In the genomic region with DNA sequence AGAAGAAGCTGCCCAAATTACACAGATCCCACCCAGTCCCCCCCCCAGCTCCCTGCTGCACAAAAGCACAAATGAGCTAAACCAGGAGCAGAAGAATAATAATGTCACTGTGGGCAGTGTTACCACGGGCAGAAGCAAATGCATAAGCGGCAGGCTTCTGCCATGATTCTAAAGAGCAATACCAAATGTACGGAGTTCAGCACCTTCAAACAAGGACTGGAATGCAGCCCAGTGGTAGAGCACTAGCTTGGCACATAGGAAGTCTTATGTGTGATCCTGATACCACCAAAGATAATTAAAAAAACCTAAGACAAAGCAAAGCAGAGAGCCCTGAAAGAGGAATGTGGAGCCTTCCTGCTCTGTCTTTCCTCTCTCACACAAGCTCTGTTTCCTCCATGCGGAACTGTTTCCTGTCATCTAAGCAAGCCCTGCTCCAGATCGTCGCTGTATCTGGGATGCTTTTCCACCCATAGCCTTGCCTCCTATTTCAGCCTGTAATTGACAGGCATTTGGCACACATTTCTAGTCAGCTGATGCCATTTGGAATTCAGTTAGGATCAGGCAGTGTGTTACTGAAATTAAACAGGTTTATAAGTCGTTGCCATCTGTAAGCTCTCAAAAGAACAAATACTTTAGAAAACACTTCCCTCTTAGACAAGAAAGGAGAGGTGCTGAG, we compare ENCODE assay signal across 11 mouse cellular contexts. TPM values are rescaled to one million over a fixed set of nuclear protein-coding genes. Genes with fewer than 3 reads are reported as not detected.
DNase-seq lines count a peak whose midpoint lies in the region; ATAC-seq and TF ChIP-seq lines count a peak whose summit lies in the region.
"Had no signal": no experiment of that assay in that cellular context is flagged by ENCODE, and none has a peak within 500 bp of the region (broad histone marks: within the 10 kb centered on the region; RNA-seq: fewer than 3 reads in every experiment).

No protein-coding gene starts in this region.

- 0 out of 2 replicates have a peak overlapping the region, but pooled peaks have one; percentile 11 for H3K4me2 ChIP-seq in forebrain, postnatal 0 days (ENCODE audit: low read depth)
- H3K4me2 ChIP-seq: limb, embryonic 13.5 days had no signal

- ATAC-seq in forebrain, postnatal 0 days = peak; percentile 92
- no peak for ATAC-seq in inflammation-experienced regulatory T-cells, adult 6 months

- 0 out of 2 replicates have a peak, but pooled peaks cover 8% of the 10 kb centered on the region for H3K4me1 ChIP-seq in forebrain, postnatal 0 days (ENCODE audit: insufficient read depth)

- TF ChIP-seq CTCF in forebrain, postnatal 0 days (IDR thresholded peaks at IDR 0.05; ENCODE audit: low read depth) = no peak

- peak; percentile 67 for DNase-seq in layer of hippocampus, adult 11-12 months (ENCODE audit: low spot score)
- no peak for DNase-seq in layer of hippocampus, postnatal 25 days (ENCODE audit: extremely low spot score in 1 of 2, low spot score in 1 of 2)
- peak; percentile 83 for DNase-seq in brain, embryonic 18.5 days (ENCODE audit: low read depth, low spot score)
- peak; percentile 88 for DNase-seq in forebrain, postnatal 0 days
- peak; percentile 52 to 59 for DNase-seq in layer of hippocampus, postnatal 36 days
- no peak for DNase-seq in natural killer cell, adult 2 months (ENCODE audit: low spot score in 2 of 2)
- DNase-seq: cerebellum, postnatal 25 days; gastrocnemius, postnatal 10 days had no signal

- H3K27ac ChIP-seq in forebrain, postnatal 0 days (ENCODE audit: low read depth, low read length) = peak overlapping the region; percentile 85
- H3K27ac ChIP-seq: limb, embryonic 13.5 days had no signal

- no peaks in the 10 kb centered on the region for H3K36me3 ChIP-seq in forebrain, postnatal 0 days (ENCODE audit: insufficient read depth)
- H3K36me3 ChIP-seq: limb, embryonic 13.5 days had no signal

- 15% methylated on average over 7 of the region's 7 CpGs for WGBS in forebrain, postnatal 0 days

- H3K27me3 ChIP-seq in forebrain, postnatal 0 days (ENCODE audit: insufficient read depth, low read length) = no peaks in the 10 kb centered on the region
- H3K27me3 ChIP-seq: limb, embryonic 13.5 days had no signal

- no peaks in the 10 kb centered on the region for H3K9me3 ChIP-seq in forebrain, postnatal 0 days (ENCODE audit: low read length)
- H3K9me3 ChIP-seq: limb, embryonic 13.5 days had no signal

- no peak overlapping the region for H3K4me3 ChIP-seq in forebrain, postnatal 0 days (ENCODE audit: low read depth, low read length)
- H3K4me3 ChIP-seq: limb, embryonic 13.5 days; myocyte had no signal

- 0 out of 2 replicates have a peak overlapping the region, but pooled peaks have one; percentile 19 for H3K9ac ChIP-seq in forebrain, postnatal 0 days
- H3K9ac ChIP-seq: limb, embryonic 13.5 days had no signal

RNA-seq across cellular contexts. Expression of gene Zfp706, which starts 29.0 kb away (rescaled TPM):
- 100 to 1,000 TPM; 290 to 309 TPM for total RNA-seq in layer of hippocampus, postnatal 25 days (2021)
- total RNA-seq in forebrain, postnatal 0 days (2014; rRNA removed) = 66.6 and 71.0 TPM in 2 replicates
- polyA plus RNA-seq in forebrain, postnatal 0 days (2015; fragmentation: Nextera tagmentation; extraction: Ambion mirVana) = 575 and 586 TPM in 2 replicates
- total RNA-seq in layer of hippocampus, postnatal 36 days (2021) = 100 to 1,000 TPM; 262 to 279 TPM
- polyA plus RNA-seq in inflammation-experienced regulatory T-cells, adult 6 months (2017; shearing (Covaris generic)) = 100 to 1,000 TPM; 401 to 459 (median 442) TPM

Comparison
In these comparisons a context has a peak if more than half of its experiments do, and no peak if none do; other contexts are left out.
1. DNase-seq: peak in layer of hippocampus, adult 11-12 months (single experiment), brain, embryonic 18.5 days (single experiment), forebrain, postnatal 0 days (single experiment) and layer of hippocampus, postnatal 36 days (2 of 2); none in layer of hippocampus, postnatal 25 days (0 of 2) and natural killer cell, adult 2 months (0 of 2).